Mouse (Mus musculus): ENCODE results near the gene Wdcp.
A peak's percentile ranks its signal among the peaks of the same experiment; 100 is the strongest.
"Not testable (repeated sequence)": the region's sequence is repeated elsewhere in the genome, so short reads cannot be mapped to it uniquely, and the experiment has no call there.

Wdcp gene

GRCm38 (mm10) chr12:4842890-4843597, at the start of gene Wdcp:
Wdcp (plus strand) TSS chr12:4843303.
- DNase-seq (ENCODE audit: low read depth, low spot score), result peak; percentile 89

DNA sequence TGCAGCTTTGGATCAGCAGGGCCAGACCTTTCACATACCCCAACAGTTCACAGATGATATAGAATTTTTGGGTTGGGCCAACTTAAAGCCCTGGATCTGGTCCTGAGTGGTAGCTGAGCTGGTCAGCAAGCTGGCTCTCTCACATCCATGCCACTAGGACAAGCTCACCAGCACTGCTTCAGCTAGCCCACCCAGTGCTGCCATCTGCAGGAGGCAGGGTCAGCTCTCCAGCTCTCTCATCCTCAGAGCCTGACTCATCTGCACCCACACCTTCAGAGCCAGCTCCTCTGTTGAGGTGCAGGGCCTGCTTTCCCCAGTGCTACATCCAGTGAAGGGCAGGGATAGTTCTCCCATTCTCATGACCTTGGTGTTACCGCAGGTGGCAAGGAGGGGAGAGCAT, 49.4 kb upstream of the Wdcp start:
- no peak for DNase-seq (ENCODE audit: low read depth, low spot score)

DNA sequence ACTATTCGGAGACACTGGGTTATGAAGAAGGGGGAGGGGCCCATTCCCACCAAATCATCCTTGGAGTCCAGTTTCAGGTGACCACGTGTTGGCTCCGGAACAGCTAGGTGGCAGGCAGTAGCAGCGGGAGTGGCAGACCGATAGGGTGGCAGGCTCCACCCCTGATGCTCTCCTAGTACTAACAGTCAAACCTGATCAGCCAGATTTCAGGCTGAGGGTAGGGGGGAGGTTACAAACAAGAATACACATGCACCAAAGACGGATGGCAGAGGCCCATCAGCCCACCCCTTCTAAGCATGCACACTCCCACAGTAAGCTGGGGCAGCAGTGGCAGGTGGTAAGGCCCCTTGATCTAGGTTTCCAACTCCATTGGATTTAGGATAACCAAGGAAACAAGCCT, 45.6 kb upstream of the Wdcp start:
- DNase-seq (ENCODE audit: low read depth, low spot score), result not testable (repeated sequence)

- no peak for DNase-seq (ENCODE audit: low read depth, low spot score)
Observed at GRCm38 (mm10) chr12:4811036-4811435, 32.1 kb upstream of the Wdcp start.

DNA sequence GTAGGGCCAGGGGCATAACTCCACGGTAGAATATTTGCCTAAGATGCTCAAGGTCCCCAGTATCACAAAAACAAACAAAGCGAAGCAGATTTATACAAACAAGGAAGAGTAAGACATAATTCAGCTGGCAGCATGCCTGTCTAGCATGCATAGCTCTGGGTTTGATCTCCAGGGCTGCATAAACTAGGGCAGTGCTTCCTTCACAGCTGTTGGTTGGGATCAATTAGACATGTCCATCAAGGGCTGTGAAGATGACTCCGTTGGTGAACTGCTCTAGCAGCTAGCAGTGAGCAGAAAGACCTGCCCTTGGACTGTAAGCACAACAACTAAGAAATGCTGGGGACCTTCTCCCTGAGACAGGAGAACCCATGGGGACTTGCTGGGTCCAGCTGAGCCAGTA, 31.4 kb upstream of the Wdcp start:
- DNase-seq (ENCODE audit: low read depth, low spot score), result no peak

DNA sequence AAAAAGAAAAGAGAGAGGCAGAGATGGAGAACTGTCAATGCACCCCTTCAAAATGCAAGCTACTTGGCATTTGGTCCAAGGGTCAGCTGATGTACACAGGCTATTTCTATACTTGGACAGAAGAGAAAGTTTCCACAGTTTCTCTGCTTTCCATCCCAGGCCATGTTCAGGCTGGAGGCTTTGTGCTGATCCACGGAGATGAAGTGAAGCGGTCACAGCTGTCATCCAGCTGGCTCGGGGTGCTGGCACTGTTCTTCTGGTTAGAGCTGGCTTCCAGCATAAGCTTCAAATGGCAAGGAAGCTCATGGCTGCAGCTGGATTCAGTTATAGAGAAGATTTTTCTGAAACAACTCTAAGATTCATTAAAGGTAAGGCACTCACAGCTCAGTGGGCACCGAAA, 29.5 kb upstream of the Wdcp start:
- peak; percentile 39 for DNase-seq (ENCODE audit: low read depth, low spot score)

DNA sequence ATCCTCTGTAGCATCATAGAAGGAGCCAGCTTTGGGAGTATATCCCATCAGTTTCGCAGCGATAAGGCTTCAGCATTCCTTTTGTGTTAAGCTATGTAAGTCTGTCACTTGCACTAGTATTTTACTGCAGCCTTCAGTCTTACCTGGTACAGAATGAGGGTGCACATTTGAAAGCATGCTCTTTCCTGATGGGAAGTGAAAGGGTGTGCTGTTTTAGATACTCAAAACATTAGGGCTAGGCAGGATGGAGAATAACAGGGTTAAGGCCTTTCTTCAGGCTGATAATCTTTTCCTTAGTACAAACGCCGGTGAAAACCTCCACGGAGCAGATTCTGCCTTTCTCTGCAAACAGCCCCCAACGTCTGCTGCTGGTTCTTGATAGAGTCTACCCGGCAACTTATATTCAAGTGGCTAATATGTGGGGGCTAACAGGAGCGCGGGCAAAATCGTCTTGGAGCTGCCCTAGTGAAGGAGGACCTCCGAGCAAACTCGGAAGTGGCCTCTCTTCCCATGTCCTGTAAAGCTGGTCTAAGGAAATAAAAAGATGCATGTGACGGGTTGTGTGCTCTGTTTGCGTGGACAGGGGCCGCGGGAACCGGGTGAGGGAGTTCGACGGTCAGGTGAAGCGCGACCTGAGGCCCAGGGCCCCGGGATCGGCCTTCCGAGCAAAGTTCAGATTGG, 26.3 kb upstream of the Wdcp start:
- DNase-seq (ENCODE audit: low read depth, low spot score), result no peak

DNA sequence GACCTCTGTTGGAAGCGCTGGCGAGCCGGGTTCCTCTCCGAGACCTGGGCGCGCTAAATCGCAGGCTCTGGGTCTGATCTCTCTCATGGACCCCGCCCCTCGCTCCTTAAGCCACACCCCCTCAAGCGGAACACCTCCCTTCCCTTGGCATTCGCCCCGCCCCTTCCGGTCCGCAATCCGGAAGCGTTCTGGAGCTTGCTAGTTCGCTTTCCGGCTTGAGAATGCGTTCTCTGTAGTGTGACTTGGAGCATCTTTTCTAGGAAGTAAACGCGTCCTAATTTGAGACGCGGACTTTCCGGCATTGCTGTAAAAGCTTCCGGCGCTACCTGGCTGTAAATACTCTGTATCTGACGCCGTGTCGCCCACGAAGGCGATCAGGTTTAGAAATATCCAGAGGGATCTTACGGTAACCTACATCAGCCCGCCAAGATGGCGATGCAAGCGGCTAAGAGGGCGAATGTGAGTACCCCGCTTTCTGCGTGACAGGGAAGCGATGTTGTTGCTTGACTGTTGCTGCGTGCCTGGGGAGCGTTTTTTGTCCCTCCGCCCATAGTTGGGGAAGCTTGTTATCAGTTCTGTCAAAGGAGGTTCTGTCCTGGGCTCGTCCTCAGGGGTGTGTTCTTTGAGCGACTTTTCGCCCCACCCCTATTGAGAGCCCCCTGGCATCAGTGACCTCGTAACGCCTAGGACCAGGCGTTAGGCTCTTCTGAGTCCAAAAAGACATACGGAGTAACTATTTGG, 25.6 kb upstream of the Wdcp start, which contains the start of gene Sf3b6:
Gene Sf3b6 (plus strand): TSS at position 184 of the 741 bp plus-strand sequence.
- DNase-seq (ENCODE audit: low read depth, low spot score), result peak; percentile 94

DNA sequence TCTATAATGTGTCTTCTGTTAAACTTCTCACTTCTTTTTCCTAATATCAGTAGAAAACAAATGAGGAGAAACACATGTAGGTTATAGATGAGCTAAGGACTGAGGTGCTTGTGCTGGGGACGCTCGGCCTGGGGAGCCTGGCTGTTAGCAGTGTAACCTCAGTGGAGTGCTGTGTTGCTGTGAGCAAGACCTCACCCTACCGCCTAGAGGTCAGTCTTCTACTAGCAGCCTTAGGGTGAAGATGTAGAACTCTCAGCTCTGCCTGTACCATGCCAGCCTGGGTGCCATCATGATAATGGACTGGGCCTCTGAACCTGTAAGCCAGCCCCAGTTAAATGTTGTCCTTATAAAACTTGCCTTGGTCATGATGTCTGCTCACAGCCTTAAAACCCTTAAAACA, 15.8 kb upstream of the Wdcp start:
- DNase-seq (ENCODE audit: low read depth, low spot score), result no peak

- no peak for DNase-seq (ENCODE audit: low read depth, low spot score)
Observed at GRCm38 (mm10) chr12:4836959-4837358, 6.1 kb upstream of the Wdcp start.

DNA sequence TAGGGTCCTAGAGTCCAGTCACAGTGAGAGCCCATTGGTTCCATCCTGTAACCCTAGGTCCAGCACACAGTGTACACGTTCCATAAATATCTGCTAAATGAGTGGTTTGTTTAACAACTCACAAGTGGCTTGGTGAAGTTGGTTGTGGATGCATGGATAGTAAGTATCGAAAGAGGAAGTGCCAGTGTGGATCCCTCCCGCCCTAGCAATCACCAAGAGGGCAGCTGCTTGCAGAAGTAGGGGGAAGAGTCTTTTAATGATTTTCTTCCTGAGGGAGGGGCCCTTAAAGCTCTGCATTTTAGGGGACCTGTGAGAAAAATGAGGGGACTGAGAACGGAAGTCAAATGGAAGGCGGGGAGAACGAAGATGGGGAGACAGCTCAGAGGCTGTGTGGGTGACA, 3.1 kb upstream of the Wdcp start:
- no peak for DNase-seq (ENCODE audit: low read depth, low spot score)

DNA sequence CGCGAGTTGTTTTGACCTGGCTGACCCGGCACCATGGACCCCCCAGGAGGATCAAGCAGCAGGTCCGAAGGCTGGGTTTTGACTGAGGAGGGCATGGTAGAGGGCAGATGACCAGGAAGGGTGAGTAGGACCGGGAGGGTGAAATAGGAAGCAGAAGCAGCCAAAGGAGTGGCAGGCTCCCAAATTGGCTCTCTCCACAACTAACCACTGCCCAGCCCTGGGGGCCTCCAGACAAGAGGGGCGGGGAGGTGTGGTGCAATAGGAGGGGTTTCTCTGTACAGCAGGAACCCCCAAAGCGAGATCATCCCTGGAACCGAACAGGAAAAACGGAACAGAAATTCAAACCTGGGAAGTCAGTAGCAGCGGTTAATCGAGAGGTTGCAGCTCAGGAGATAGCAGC, 2.4 kb upstream of the Wdcp start:
- DNase-seq (ENCODE audit: low read depth, low spot score), result no peak

- no peak for DNase-seq (ENCODE audit: low read depth, low spot score)
Observed at GRCm38 (mm10) chr12:4841392-4841887, 1.7 kb upstream of the Wdcp start, which contains the start of gene Fkbp1b. Fkbp1b (minus strand) TSS chr12:4841591.

DNA sequence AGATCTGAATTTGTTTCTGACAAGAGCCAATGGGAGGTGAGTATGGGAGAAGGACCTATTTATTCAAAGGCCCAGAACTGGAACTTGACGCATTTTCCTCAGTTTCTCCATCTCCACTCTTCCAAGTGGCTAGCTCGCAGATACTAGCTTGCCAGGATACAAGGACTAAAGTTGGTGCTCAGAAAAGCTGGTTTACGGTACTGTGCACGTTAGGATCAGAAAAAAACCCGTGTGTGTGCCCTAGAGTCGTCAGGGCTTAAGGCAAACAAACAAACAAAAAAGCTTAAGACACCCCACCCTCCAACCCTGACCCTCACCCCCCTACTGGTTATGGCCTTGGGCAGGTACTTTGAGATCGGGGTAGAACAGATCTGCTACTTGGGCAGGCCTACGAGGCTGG, 647 bp upstream of the Wdcp start:
- DNase-seq (ENCODE audit: low read depth, low spot score), result no peak

DNA sequence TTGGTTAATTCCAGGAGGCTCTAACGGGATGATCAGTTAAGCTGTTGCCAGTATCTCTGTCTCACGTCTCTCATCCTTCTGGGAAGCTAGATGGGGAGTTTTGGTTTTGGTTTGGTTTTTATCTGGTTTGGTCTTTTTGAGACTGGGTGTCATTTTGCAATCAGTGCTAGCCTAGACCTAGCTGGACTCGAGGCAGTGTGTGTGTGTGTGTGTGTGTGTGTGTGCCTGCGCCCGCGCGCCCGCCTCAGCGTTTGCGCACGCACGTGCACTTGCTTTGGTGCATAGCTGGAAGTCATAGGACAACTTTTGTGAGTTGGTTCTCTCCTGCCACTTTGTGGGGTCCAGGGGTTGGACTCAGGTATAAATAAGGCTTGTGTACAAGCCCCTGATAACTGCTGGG, 638 bp downstream of the Wdcp start:
- DNase-seq (ENCODE audit: low read depth, low spot score), result no peak

DNA sequence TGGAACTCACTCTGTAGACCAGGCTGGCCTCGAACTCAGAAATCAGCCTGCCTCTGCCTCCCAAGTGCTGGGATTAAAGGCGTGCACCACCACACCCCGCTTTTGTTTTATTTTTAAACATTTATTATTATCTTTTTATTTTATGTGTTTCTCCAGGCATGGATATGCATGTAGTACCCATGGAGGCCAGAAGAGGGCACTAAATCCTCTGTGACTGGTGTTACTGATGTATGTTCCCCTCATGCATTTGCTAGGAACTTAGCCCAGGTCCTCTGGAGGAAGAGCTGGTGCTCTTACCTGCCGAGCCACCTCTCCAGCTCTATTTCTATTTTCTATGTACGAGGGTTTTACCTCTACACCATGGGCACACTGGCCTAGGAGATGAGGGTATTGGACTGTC, 13.1 kb downstream of the Wdcp start:
- DNase-seq (ENCODE audit: low read depth, low spot score), result no peak

DNA sequence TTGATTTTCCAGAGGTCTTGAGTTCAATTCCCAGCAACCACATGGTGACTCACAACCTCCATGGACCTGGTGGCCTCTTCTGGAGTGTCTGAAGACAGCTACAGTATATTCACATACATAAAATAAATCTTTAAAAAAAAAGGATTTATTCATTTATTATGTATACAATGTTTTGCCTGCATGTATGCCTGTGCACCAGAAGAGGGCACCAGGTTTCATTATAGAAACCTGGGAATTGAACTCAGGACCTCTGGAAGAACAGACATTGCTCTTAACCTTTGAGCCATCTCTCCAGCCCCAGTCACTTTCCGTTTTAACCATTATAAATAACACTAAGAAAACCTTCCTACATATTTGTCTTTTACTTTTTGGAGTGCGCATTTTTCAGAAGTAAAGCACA, 13.7 kb downstream of the Wdcp start:
- no peak for DNase-seq (ENCODE audit: low read depth, low spot score)

- DNase-seq (ENCODE audit: low read depth, low spot score), result no peak
Observed at GRCm38 (mm10) chr12:4859241-4859914, 16.3 kb downstream of the Wdcp start.

- DNase-seq (ENCODE audit: low read depth, low spot score), result no peak
Observed at GRCm38 (mm10) chr12:4862672-4863071, 19.6 kb downstream of the Wdcp start.

DNA sequence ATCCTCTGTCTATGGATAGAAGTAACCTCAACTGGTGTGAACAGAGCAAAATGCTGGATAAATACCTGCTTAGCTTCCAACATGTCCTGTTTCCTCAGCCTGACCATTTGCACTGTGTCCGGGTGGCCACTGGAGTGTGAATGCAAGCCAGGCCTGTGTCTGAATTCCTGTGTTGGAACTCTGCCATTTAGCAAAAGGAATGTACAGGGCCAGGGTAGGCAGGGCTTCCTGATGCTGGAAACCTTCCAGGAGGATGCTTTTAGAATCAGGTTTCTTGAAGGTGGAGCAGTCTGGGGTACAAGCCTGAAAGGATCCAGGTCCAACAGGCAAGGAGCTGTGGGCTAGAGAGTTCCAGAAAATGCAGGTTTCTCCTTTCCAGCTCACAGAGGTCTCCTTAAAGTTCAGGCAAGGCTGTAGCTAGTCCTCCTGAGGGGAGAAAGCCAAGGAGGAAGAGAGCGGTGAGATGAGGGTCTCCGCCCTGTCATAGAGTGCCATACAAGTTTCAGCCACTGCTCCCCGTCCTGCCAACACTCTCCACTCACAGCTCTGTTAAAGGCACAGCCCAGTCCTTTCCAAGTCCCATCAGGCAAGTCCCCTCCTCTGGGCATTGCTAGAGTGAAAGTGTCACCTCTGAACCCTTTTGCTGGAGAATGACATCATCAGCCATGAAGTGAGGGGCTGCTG, 20.7 kb downstream of the Wdcp start:
- no peak for DNase-seq (ENCODE audit: low read depth, low spot score)

GRCm38 (mm10) chr12:4864338-4864690, 21.2 kb downstream of the Wdcp start:
- no peak for DNase-seq (ENCODE audit: low read depth, low spot score)
